Mouse (Mus musculus) liver, embryonic 14.5 days (tissue): ENCODE results near the gene Olfr90. TPM values are rescaled to one million over a fixed set of nuclear protein-coding genes. Genes with fewer than 3 reads are reported as not detected.

Experiments used
- ATAC-seq: fragments of 200-750 bp; cut with Nextera tagmentation; 2 replicates; pipeline ENCODE4 v1.8.0; 2017; ENCODE audit warnings: moderate number of reproducible peaks, mild to moderate bottlenecking, moderate library complexity; ENCODE audit not compliant: insufficient read depth
- DNase-seq, 3 experiments: peaks; one replicate each; pipeline ENCODE4 v3.0.0-alpha.2; 2012 to 2013; ENCODE audit warnings: low read depth in 3 of 3, low spot score in 3 of 3
- H3K27ac ChIP-seq: fragments of 300-500 bp; sonication (generic); 2 replicates; pipeline ENCODE4 v1.5.1; 2014; ENCODE audit warnings: moderate library complexity, mild to moderate bottlenecking, control low read depth, inconsistent platforms
- H3K27me3 ChIP-seq: fragments of 300-500 bp; sonication (generic); 2 replicates; pipeline ENCODE4 v1.6.1; 2014; ENCODE audit warnings: mild to moderate bottlenecking, low read length, moderate library complexity; ENCODE audit not compliant: control insufficient read depth, insufficient read depth
- H3K36me3 ChIP-seq: fragments of 300-500 bp; sonication (generic); replicated peaks from 2 replicates; pipeline ENCODE4 v1.6.1; 2014; ENCODE audit warnings: low read depth; ENCODE audit not compliant: control insufficient read depth, insufficient read depth
- H3K4me1 ChIP-seq, 2 experiments: fragments of 200-500 bp in 1 of 2; fragments of 300-500 bp in 1 of 2; sonication (generic) in 1 of 2; replicated peaks; 2 replicates each; pipeline ENCODE4 v1.6.1; 2012 to 2014; ENCODE audit warnings: antibody characterized with exemption in 1 of 2, inconsistent platforms in 1 of 2, low read length in 1 of 2; ENCODE audit not compliant: control insufficient read depth in 2 of 2, insufficient read depth in 2 of 2
- H3K4me2 ChIP-seq: fragments of 300-500 bp; sonication (generic); 2 replicates; pipeline ENCODE4 v1.6.1; 2014; ENCODE audit warnings: low read depth, mild to moderate bottlenecking, control low read depth, moderate library complexity
- H3K4me3 ChIP-seq, 2 experiments: fragments of 200-500 bp in 1 of 2; fragments of 300-500 bp in 1 of 2; sonication (generic) in 1 of 2; 2 replicates each; pipeline ENCODE4 v1.5.1; 2012 to 2014; ENCODE audit warnings: low read depth in 2 of 2, low read length in 2 of 2, mild to moderate bottlenecking in 2 of 2, control low read depth in 1 of 2, inconsistent platforms in 1 of 2, moderate library complexity in 1 of 2; ENCODE audit not compliant: insufficient read depth in 1 of 2
- H3K9ac ChIP-seq: fragments of 300-500 bp; sonication (generic); replicated peaks from 2 replicates; pipeline ENCODE4 v1.6.1; 2014; ENCODE audit warnings: mild to moderate bottlenecking, control low read depth, moderate library complexity
- H3K9me3 ChIP-seq: fragments of 300-500 bp; sonication (generic); 2 replicates; pipeline ENCODE4 v1.6.1; 2016; ENCODE audit warnings: low read length, mixed read lengths; ENCODE audit not compliant: control insufficient read depth
- CTCF ChIP-seq: IDR thresholded peaks from 2 replicates; pipeline ENCODE4 v1.5.1; 2016; ENCODE audit warnings: antibody characterized with exemption, low read depth, control low read depth
- EP300 ChIP-seq: IDR thresholded peaks from 2 replicates; pipeline ENCODE4 v1.6.1; 2016; ENCODE audit warnings: antibody characterized with exemption, low read depth
- WGBS: fragments of 180-500 bp; shearing (Covaris S2); extraction: QIAGEN DNeasy Blood & Tissue Kit; methylation state at CpG from one replicate; pipeline ENCODE4 v1.1.7; 2014; ENCODE audit not compliant: insufficient replicate concordance; 5-methylcytosine and 5-hydroxymethylcytosine counted together
- polyA plus RNA-seq, 2 experiments: library from polyadenylated mRNA; depleted of rRNA in 1 of 2; stranded (reverse) in 1 of 2; unstranded in 1 of 2; fragments of >200 nt; fragmentation: Nextera tagmentation in 1 of 2; extraction: Ambion mirVana in 1 of 2; gene quantifications; 2 replicates each; pipeline versions ENCODE4 v1.2.1 to v1.2.3; 2012 to 2014

Olfr90 gene
- polyA plus RNA-seq, 2 experiments: not detected

- H3K27me3 ChIP-seq: no peaks in the 10 kb centered on the region
- TF ChIP-seq CTCF (no peak), EP300 (no peak)
- H3K9ac ChIP-seq: no peak overlapping the region
- no peak overlapping the region for H3K4me3 ChIP-seq
- H3K36me3 ChIP-seq: no peaks in the 10 kb centered on the region
- no peaks in the 10 kb centered on the region for H3K4me1 ChIP-seq
- DNase-seq (no peak), ATAC-seq (no peak)
- 66% methylated on average over 10 of the region's 10 CpGs for WGBS
- no peak overlapping the region for H3K27ac ChIP-seq
- no peak overlapping the region for H3K4me2 ChIP-seq
- H3K9me3 ChIP-seq: no peaks in the 10 kb centered on the region
Measured at GRCm38 (mm10) chr17:37062101-37062641, 26.1 kb downstream of the Olfr90 start.

- no peaks in the 10 kb centered on the region for H3K9me3 ChIP-seq
- no peak overlapping the region for H3K9ac ChIP-seq
- H3K27ac ChIP-seq: no peak overlapping the region
- no peaks in the 10 kb centered on the region for H3K36me3 ChIP-seq
- no peak overlapping the region for H3K4me2 ChIP-seq
- ATAC-seq (no peak), DNase-seq (no peak)
- no peak overlapping the region for H3K4me3 ChIP-seq
- H3K27me3 ChIP-seq: no peaks in the 10 kb centered on the region
- no peaks in the 10 kb centered on the region for H3K4me1 ChIP-seq
- 57% methylated on average over 3 of the region's 3 CpGs for WGBS
- TF ChIP-seq EP300: no peak
- TF ChIP-seq CTCF: no peak
Measured at GRCm38 (mm10) chr17:37061435-37061834, 26.9 kb downstream of the Olfr90 start.

GRCm38 (mm10) chr17:37056957-37057356, 31.3 kb downstream of the Olfr90 start:
- Histone ChIP-seq H3K4me2 (no peak overlapping the region), H3K9ac (no peak overlapping the region), H3K9me3 (no peaks in the 10 kb centered on the region), H3K27me3 (peaks cover 2% of the 10 kb centered on the region; the same call in 1 of the 2 replicates), H3K27ac (no peak overlapping the region), H3K4me1 (no peaks in the 10 kb centered on the region), H3K4me3 (no peak overlapping the region), H3K36me3 (no peaks in the 10 kb centered on the region)
- TF ChIP-seq CTCF: no peak
- no peak for TF ChIP-seq EP300
- DNase-seq (no peak), ATAC-seq (no peak)
- 67% methylated on average over 6 of the region's 6 CpGs for WGBS

- TF ChIP-seq EP300 (no peak), CTCF (no peak)
- 18% methylated on average over 4 of the region's 4 CpGs for WGBS
- Histone ChIP-seq H3K27me3 (peaks cover 45% of the 10 kb centered on the region), H3K36me3 (no peaks in the 10 kb centered on the region), H3K4me3 (no peak overlapping the region), H3K27ac (no peak overlapping the region), H3K9ac (no peak overlapping the region), H3K4me2 (no peak overlapping the region), H3K9me3 (no peaks in the 10 kb centered on the region), H3K4me1 (0 out of 4 replicates have a peak, but pooled peaks cover 0 to 2% of the 10 kb centered on the region in 2 experiments)
- ATAC-seq (no peak), DNase-seq (no peak)
Measured at GRCm38 (mm10) chr17:37051745-37052144, 36.6 kb downstream of the Olfr90 start.

GRCm38 (mm10) chr17:37050876-37051275, 37.4 kb downstream of the Olfr90 start:
- 0 out of 4 replicates have a peak, but pooled peaks cover 0 to 2% of the 10 kb centered on the region in 2 experiments for H3K4me1 ChIP-seq
- H3K27ac ChIP-seq: no peak overlapping the region
- H3K36me3 ChIP-seq: no peaks in the 10 kb centered on the region
- DNase-seq (no peak), ATAC-seq (no peak)
- H3K9me3 ChIP-seq: no peaks in the 10 kb centered on the region
- H3K27me3 ChIP-seq: peaks cover 54% of the 10 kb centered on the region
- TF ChIP-seq CTCF: no peak
- no peak for TF ChIP-seq EP300
- no peak overlapping the region for H3K9ac ChIP-seq
- WGBS: 5% methylated on average over 25 of the region's 27 CpGs
- H3K4me3 ChIP-seq: peak overlapping the region in 1 of 2 experiments; percentile 40; a peak in 2 of 4 replicates
- peak overlapping the region; percentile 48 for H3K4me2 ChIP-seq
